In genomic region chr11:98854659-98855058, GRCm38 (mm10) we compare ENCODE assay signal across 18 mouse cellular contexts.
"Had no signal": no experiment of that assay in that cellular context is flagged by ENCODE, and none has a peak within 500 bp of the region (broad histone marks: within the 10 kb centered on the region; RNA-seq: fewer than 3 reads in every experiment).

No protein-coding gene starts in this region.

- H3K27me3 ChIP-seq: neural tube, embryonic 13.5 days; neural tube, embryonic 15.5 days had no signal

- H3K27ac ChIP-seq: liver, embryonic 12.5 days; liver, embryonic 14.5 days; midbrain, embryonic 10.5 days; midbrain, embryonic 12.5 days; neural tube, embryonic 13.5 days; neural tube, embryonic 15.5 days had no signal

- H3K9me3 ChIP-seq: liver, embryonic 12.5 days; midbrain, embryonic 10.5 days; midbrain, embryonic 12.5 days; neural tube, embryonic 13.5 days; neural tube, embryonic 15.5 days had no signal

- ATAC-seq: liver, embryonic 12.5 days; midbrain, embryonic 16.5 days had no signal

- DNase-seq: lung, embryonic 14.5 days; lung, postnatal 4 days; midbrain, embryonic 14.5 days; retina, postnatal 1 day; right cerebral cortex, adult 18-20 months; right cerebral cortex, postnatal 25 days; right cerebral cortex, postnatal 4 days; spleen, adult 18-20 months; thymus, adult 18-20 months; thymus, postnatal 36 days had no signal

- H3K4me2 ChIP-seq: liver, embryonic 12.5 days; lung, embryonic 14.5 days; midbrain, embryonic 12.5 days; neural tube, embryonic 13.5 days; neural tube, embryonic 15.5 days had no signal

- H3K9ac ChIP-seq: liver, embryonic 12.5 days; liver, embryonic 14.5 days; lung, embryonic 14.5 days; midbrain, embryonic 12.5 days; neural tube, embryonic 13.5 days; neural tube, embryonic 15.5 days had no signal

- H3K4me3 ChIP-seq: liver, embryonic 12.5 days; midbrain, embryonic 10.5 days; midbrain, embryonic 12.5 days; myocyte; neural tube, embryonic 13.5 days; neural tube, embryonic 15.5 days had no signal

- H3K36me3 ChIP-seq: liver, embryonic 12.5 days; midbrain, embryonic 10.5 days; midbrain, embryonic 12.5 days had no signal
